Mouse (Mus musculus) natural killer cell, adult 2 months (primary cell): ENCODE measurements around the gene Vmn1r40.

Experiments
- DNase-seq, 2 experiments: peaks; one replicate each; pipeline ENCODE4 v3.0.0; 2022; ENCODE audit warnings: low spot score in 2 of 2

Gene Vmn1r40

GRCm38 (mm10) chr6:89707240-89707639 lies at the start of gene Vmn1r40:
TSS of gene Vmn1r40 (plus strand) at chr6:89707540.
- no peak for DNase-seq

DNA sequence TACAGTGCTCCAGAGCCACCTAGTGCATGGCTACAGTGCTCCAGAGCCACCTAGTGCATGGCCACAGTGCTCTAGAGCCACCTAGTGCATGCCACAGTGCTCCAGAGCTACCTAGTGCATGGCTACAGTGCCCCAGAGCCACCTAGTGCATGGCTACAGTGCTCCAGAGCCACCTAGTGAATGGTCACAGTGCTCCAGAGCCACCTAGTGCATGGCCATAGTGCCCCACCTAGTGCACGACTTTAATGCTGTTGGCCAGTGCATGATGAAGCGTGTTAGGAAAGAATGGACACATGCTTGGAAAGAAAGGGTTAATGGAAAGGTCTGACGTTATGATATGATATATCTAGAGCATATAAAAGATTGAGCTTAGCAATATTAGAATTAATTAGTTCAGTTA lies 49.0 kb upstream of the Vmn1r40 start:
- no peak for DNase-seq

GRCm38 (mm10) chr6:89658931-89659330 lies 48.4 kb upstream of the Vmn1r40 start:
- no peak for DNase-seq

GRCm38 (mm10) chr6:89659692-89660423 lies 47.5 kb upstream of the Vmn1r40 start:
- no peak for DNase-seq

- DNase-seq = no peak
Measured at GRCm38 (mm10) chr6:89660490-89660889, 46.9 kb upstream of the Vmn1r40 start.

- DNase-seq = no peak
Measured at GRCm38 (mm10) chr6:89662521-89662920, 44.8 kb upstream of the Vmn1r40 start.

- DNase-seq = no peak
Measured at GRCm38 (mm10) chr6:89665155-89665554, 42.2 kb upstream of the Vmn1r40 start.

GRCm38 (mm10) chr6:89665667-89666066 lies 41.7 kb upstream of the Vmn1r40 start:
- DNase-seq = no peak

DNA sequence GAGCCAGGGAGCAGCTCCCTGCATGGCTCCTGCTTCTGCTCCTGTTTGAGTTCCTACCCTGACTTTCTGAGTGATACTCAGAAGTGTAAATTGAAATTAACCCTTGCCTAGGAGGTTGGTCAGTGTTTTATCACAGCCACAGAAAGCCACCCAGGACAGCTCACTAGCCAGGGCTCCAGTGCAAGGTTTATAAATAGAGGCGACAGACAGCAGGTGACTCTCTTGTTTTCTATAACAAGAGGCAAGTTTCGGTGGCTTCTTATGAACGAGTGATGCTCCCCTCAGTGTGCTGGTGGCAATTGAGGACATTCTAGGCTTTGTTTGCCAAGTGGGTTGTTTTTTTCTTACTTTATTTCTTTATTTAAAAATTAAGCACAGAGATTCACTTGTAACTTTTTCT lies 40.4 kb upstream of the Vmn1r40 start:
- DNase-seq = no peak

DNA sequence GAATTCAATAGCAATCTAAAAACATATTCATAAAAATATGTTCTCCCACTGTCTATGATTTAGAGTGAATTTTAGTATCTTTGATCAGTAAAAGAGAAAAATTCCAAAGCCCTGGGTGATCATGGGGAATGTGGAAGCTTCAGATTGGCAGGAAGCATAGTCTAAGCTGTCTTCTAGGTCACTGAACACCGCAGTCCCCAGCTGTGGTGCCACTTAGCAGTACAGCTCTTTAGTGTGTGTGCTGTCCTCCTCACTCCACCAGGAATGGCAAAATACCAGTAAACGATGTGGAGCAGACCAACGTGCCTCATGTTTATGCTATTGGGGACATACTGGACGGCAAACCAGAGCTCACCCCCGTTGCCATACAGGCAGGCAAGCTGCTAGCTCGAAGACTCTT lies 37.8 kb upstream of the Vmn1r40 start:
- DNase-seq = no peak

- DNase-seq = no peak
Measured at GRCm38 (mm10) chr6:89671431-89671830, 35.9 kb upstream of the Vmn1r40 start.

- DNase-seq = no peak
Measured at GRCm38 (mm10) chr6:89672641-89673040, 34.7 kb upstream of the Vmn1r40 start.

- DNase-seq = no peak
Measured at GRCm38 (mm10) chr6:89673135-89673780, 34.1 kb upstream of the Vmn1r40 start.

DNA sequence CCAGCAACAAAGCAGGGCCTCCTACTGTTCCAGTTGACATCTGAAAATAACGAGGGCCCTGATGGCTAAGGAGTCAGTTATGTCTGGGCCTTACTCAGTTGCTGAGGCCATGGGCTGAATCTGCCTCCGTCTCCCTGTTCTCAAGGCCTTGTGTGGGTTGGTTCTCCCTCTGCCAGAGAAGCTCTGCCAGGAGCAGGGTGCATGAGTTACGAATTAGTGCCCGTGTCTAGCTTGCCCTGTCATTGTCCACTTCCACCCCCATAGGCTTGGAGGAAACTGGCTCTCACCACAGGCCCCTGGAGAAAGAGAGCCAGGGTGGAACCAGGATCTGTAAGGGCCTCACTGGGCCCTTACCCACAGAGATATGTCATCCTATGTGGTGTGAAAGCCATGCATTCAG lies 28.8 kb upstream of the Vmn1r40 start:
- DNase-seq = no peak

DNA sequence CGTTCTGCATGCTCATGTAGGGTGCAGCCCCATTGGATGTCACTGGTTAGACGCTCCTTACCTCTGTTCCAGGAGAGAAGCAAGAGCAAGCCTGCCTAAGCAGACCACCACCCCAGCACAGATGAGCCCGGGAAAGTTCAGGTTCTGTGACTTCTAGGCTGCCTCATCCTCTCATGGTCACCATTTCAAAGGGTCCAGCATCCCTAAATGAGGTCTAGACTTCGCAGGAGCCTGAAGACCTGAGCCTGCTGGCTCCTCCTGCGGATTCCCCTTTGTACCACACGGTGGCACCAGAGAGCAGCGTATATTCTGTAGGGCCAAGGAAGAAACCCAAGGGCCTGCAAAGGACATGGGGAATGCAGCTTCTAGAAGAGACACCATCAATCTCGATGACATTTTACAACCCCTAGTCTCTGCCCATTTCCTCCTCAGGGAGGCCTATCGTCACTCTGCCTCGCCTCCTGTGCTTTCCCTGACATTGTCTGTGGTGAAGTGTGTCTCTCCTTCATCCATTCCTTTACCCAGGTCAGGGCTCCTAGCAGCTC lies 28.0 kb upstream of the Vmn1r40 start:
- peak in 1 of 2 experiments; percentile 45 for DNase-seq

DNA sequence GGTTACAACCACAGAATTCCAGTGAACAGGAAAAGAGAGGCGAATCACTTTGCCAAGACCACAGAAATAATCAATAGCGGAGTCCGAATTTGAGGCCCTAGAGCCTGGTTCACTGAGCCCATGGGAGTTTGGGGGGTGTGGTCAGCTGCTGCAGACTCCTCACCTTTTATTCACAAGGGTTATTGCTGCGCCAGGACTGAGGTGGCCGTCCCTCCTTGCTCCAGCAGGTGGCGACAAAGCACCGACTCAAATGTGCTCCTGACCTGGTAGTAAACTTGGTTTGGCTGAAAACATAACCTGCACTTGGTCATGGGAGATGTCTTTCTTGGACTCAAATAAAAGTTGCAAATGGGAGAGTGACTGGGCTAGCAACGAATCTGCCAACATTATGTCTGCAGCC lies 27.2 kb upstream of the Vmn1r40 start:
- peak; percentile 30 to 68 for DNase-seq

GRCm38 (mm10) chr6:89684231-89684630 lies 23.1 kb upstream of the Vmn1r40 start:
- no peak for DNase-seq

DNA sequence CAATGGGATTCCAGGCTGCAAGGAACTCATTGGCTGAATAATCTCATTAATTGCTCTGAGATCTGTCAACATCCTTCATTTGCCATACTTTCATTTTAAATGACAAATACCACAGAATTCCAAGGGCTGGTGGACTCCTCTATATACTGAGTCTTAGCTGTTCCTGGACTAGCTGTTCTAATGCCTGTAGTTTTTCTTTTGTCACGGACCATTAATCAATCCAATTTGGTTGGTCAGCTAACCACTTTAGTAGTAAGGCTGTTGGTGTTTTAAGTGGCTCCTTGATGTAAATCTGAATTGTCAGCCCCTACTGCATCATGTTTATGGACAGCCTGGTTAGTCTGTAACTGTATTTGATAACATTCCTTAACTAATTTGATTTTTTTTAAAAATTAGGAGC lies 20.2 kb upstream of the Vmn1r40 start:
- DNase-seq = no peak

DNA sequence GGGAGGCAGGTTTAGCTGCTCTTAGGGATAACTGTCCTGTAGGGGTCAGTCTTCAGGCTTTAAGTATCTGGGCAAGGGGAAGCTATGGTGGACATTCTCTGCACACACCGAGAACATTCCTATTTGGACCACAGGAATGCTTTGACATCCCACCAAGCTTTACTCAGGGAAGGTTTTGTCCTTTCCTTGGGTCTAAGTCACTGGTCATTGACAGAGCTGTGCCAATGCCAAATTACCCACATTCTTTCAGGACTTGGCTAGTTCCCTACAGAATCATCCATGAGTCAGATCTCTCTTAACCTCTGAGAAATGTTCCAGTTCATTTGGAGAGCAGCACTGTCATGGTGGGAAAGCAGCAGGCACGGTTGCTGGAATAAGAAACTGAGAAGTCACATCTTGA lies 716 bp upstream of the Vmn1r40 start:
- DNase-seq = no peak

DNA sequence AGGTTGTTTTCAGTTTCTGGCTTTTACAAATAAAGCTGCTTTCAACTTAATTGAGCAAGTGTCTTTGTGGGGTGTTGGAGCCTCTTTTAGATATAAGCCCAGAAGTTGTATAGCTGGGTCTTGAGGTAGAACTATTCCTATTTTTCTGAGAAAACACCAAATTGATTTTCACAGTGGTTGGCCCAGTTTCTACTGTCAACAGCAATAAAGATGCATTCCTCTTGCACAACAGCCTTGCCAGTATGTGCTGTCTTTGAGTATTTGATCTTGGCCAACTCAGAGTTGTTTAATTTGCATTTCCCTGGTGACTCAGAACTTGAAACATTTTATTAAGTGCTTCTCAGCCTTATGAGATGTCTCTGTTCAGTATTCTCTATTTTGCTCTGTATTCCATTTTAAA lies 10.7 kb downstream of the Vmn1r40 start:
- no peak for DNase-seq

- no peak for DNase-seq
Measured at GRCm38 (mm10) chr6:89740466-89740865, 33.1 kb downstream of the Vmn1r40 start, which contains the start of gene Vmn1r41. TSS of gene Vmn1r41 (plus strand) at chr6:89740766.

DNA sequence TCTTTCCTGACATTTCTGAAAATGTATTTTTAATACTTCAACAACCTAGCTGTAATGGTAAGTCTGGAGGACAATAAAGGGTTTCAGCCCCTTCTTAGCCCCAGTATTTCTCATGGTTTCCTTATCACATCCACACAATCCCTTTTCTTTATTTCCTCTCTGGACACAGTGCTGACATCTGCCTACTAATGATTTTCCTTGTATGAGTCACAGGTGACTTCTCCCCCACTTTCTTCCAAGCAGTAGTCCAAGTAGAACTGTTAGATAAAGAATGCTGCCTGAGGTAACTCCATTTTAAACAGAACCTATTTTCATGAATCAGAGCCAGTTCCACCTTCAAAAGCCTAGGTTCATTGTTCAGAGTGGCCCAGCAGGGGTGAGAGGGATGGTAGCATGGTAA lies 35.5 kb downstream of the Vmn1r40 start:
- no peak for DNase-seq
